Mouse (Mus musculus): Measurements from ENCODE around the gene Tmem210.

- TF ChIP-seq TAL1 (conservative IDR thresholded peaks at IDR 0.05; ENCODE audit: low read depth, low read length) (no peak), CTCF (IDR thresholded peaks at IDR 0.05; ENCODE audit: low read depth, low read length) (no peak), GATA1 (IDR thresholded peaks at IDR 0.05; ENCODE audit: borderline replicate concordance, low read length) (no peak)
Observed at GRCm38 (mm10) chr2:25288734-25289345, 895 bp downstream of the Tmem210 start.

Measured in G1E (cell line).